Mouse (Mus musculus) gastrocnemius, adult 2 months (tissue): ENCODE measurements around the gene Slc35d3. TPM values are rescaled to one million over a fixed set of nuclear protein-coding genes. Genes with fewer than 3 reads are reported as not detected.

Experiments
- DNase-seq: peaks from one replicate; pipeline ENCODE4 v3.0.0; 2022
- H3K27ac ChIP-seq: fragments of 200-600 bp; 2 replicates; pipeline ENCODE4 v1.8.1; 2022; ENCODE audit warnings: mild to moderate bottlenecking
- H3K4me3 ChIP-seq: fragments of 200-600 bp; 2 replicates; pipeline ENCODE4 v1.8.1; 2022; ENCODE audit warnings: mild to moderate bottlenecking, moderate library complexity
- CTCF ChIP-seq: fragments of 200-600 bp; IDR thresholded peaks from 2 replicates; pipeline ENCODE4 v1.8.1; 2022; ENCODE audit warnings: antibody characterized with exemption, mild to moderate bottlenecking, moderate library complexity
- intact Hi-C: fragments of 180-260 bp; cut with DNase I; formaldehyde crosslinking; loops from one replicate; pipeline ENCODE4 v1.15.1; 2025
- long read RNA-seq, 2 experiments: library from polyadenylated mRNA; stranded (forward); transcript quantifications; one replicate each; pipeline ENCODE4 v2.0.0; 2021
- total RNA-seq, 2 experiments: library from RNA; stranded (reverse); gene quantifications; 2 replicates each; pipeline ENCODE4 v1.2.3; 2021

Gene Slc35d3
- total RNA-seq, result not detected
- long read RNA-seq, experiment 1, result 0 reads
- long read RNA-seq, experiment 2, result 0 reads

DNA sequence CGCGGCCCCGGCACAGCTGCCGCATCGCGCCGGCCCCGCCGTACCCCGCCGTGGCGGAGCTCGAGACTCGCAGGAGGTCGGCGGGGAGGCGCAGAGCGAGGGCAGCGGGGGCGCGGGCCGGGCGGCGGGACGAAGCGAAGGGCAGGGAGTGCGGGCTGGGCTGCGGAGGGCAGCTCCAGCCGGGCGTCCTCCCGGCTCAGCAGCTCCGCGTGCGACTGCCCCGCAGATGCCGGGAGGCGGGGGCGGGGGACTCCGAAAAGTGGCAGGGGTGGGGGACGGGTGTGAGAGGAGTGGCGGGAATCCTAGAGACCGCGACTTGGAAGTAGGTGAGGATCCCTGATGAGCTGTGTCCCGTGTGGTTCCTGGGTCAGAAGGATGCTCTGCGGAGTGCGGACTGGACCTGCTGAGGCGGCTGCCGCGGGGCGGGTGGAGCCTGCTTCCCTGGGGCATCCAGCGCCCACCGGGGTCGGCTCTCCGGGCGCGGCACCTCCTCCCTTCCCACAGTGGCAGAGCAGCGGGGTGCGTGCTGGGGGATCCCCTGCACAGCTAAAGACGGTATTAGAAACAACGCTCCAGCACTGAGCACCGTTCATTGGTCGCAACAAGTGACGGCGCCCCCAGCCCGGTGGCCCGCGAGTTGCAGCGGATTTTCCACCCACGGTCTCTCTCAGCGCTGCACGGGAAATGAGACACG is at the start of gene Slc35d3:
TSS of gene Slc35d3 (minus strand) at position 462 of the 694 bp plus-strand sequence.
- peak; percentile 26 for DNase-seq

DNA sequence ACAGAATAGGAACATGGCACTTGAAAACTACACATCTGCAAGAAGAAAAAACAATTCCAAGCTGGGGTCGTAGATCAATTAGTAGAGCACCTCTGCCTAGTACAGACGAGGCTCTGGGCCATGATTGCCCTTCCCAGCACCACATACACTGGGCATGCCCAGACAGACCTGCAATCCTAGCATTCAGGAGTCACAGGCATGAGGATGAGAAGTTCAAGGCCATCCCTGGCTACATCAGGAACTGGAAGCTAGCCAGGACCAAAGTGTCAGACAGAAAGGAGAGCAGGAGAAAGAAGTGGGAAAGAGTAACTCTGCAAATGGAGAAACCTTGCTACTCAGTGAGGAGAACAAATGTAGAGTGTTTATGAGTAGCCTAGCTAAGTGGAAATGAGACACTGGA is 48.9 kb upstream of the Slc35d3 start:
- DNase-seq, result no peak
- intact Hi-C loops, result no loop called here
- Histone ChIP-seq H3K27ac (no peak overlapping the region), H3K4me3 (no peak overlapping the region)
- no peak for TF ChIP-seq CTCF

More for the DNA sequence above, at the start of gene Slc35d3:
- H3K27ac ChIP-seq, result no peak within 1 kb of the TSS
- peak within 1 kb of the TSS; percentile 70 for H3K4me3 ChIP-seq
- no peak for TF ChIP-seq CTCF
- intact Hi-C loops, result no loop called here

DNA sequence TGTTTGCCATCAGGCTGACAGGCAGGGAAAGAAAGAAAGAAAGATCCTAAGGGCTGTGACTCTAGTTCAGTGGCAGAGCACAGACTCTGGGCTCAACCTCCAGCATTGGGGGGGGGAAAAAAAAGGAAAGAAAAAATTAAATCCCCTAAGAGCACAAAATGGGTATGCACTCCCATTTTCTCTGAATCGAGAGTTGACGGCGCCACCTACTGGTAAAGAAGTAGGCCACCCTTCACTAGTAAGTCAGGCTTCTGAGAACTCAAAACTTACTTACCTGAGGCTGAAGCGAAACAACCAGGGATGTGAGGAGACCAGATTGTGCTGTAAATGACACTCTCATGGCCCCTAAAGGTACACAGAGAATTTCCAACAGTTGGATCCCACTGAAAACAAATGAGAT is 42.7 kb upstream of the Slc35d3 start:
- TF ChIP-seq CTCF, result peak; percentile 83
- DNase-seq, result peak; percentile 42
- Histone ChIP-seq H3K4me3 (no peak overlapping the region), H3K27ac (no peak overlapping the region)
- intact Hi-C loops, result loop anchor here (5.0 kb wide), 2 partner anchors 182 to 402 kb away; partner anchors contain the start of gene Il20ra

GRCm38 (mm10) chr10:19893146-19893545 is 41.9 kb upstream of the Slc35d3 start:
- no peak for TF ChIP-seq CTCF
- no peak for DNase-seq
- H3K27ac ChIP-seq, result no peak overlapping the region
- intact Hi-C loops, result loop anchor here (5.0 kb wide), 2 partner anchors 181 to 401 kb away; partner anchors contain the start of gene Il20ra
- no peak overlapping the region for H3K4me3 ChIP-seq

- no peak for TF ChIP-seq CTCF
- H3K4me3 ChIP-seq, result no peak overlapping the region
- DNase-seq, result no peak
- intact Hi-C loops, result loop anchor here (5.0 kb wide), 2 partner anchors 179 to 399 kb away; partner anchors contain the start of gene Il20ra
- no peak overlapping the region for H3K27ac ChIP-seq
Observed at GRCm38 (mm10) chr10:19891686-19892085, 40.4 kb upstream of the Slc35d3 start.

DNA sequence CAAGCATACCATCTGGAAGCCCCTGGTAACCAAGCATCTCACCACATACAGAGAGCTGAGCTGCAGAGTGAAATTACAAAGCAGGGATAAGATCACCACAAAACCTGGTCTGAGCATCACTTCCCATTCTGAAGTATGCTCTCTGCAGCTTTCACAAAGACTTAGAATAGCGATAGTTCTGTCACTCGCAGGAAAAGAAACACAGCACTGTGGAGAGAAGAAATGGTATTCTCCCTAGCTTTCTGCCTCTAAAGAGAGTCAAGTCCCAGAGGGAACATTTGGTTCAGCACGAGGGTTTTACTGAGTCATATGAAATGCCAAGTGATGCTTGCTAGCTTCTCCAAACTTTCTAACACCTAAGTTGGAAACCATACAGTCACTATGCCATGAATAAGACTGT is 38.6 kb upstream of the Slc35d3 start:
- DNase-seq, result no peak
- TF ChIP-seq CTCF, result no peak
- intact Hi-C loops, result loop anchor here (5.0 kb wide), 2 partner anchors 178 to 398 kb away; partner anchors contain the start of gene Il20ra
- Histone ChIP-seq H3K27ac (no peak overlapping the region), H3K4me3 (no peak overlapping the region)

DNA sequence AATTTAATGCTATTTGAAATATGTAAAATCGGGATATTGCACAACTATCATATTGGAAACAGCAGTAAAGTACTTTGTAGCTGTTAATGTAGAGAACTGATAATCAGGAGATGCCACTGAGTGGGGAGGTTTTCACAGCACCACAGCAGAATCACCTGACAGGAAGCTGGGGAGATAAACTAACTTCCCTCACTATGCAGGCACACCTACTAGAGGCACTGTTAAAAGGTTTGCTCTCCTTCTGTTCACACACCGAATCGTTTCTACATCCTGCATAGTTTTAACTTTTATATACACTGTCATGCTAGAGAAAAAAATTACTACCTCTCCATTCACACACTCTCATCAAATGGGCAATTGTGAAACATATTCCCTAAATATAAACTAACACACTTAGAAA is 35.0 kb upstream of the Slc35d3 start:
- no peak for DNase-seq
- no peak overlapping the region for H3K27ac ChIP-seq
- no peak for TF ChIP-seq CTCF
- H3K4me3 ChIP-seq, result no peak overlapping the region
- intact Hi-C loops, result no loop called here

DNA sequence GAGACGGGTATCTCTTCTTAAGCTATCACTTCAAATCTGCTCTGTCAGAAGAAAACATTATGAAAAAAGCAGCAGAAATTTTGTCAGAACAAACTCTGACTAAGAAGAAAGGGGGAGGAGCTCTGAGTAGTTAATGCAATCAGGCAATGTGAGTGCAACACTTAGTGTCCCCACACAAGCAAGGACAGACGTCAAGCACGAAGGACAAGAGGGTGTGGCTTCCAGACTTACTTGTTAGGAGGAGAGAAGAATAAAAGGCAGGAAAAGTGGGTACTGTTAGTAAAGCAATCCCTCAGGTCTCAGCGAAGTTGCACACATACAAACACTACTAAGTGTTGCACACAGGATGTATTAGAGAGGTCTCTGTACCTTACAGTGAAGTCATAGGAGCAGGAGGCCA is 33.1 kb upstream of the Slc35d3 start:
- H3K27ac ChIP-seq, result no peak overlapping the region
- TF ChIP-seq CTCF, result no peak
- H3K4me3 ChIP-seq, result no peak overlapping the region
- intact Hi-C loops, result no loop called here
- no peak for DNase-seq

- intact Hi-C loops, result no loop called here
- no peak overlapping the region for H3K4me3 ChIP-seq
- TF ChIP-seq CTCF, result no peak
- no peak overlapping the region for H3K27ac ChIP-seq
- no peak for DNase-seq
Observed at GRCm38 (mm10) chr10:19880437-19880836, 29.2 kb upstream of the Slc35d3 start.

DNA sequence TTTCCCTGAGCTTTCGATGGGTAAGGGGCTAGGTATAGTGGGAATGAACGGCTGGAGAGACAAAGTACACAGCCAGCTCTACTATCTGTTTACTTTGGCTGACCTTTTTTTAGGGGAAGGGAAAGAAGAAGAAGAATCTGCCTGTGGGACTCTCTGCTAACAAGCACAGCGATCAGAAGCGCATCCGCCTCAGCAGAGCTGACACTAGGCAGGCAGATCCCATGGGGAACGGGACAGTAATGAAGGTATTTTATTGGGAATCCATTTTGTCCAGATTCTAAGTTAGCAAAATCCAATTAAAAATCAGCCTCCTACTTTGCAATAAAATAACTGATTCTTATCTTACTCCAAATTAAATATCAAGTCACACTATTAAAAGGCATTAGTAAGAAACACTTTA is 27.9 kb upstream of the Slc35d3 start:
- intact Hi-C loops, result no loop called here
- DNase-seq, result no peak
- no peak overlapping the region for H3K27ac ChIP-seq
- H3K4me3 ChIP-seq, result no peak overlapping the region
- no peak for TF ChIP-seq CTCF

GRCm38 (mm10) chr10:19877679-19878078 is 26.4 kb upstream of the Slc35d3 start:
- intact Hi-C loops, result no loop called here
- Histone ChIP-seq H3K4me3 (no peak overlapping the region), H3K27ac (no peak overlapping the region)
- no peak for DNase-seq
- TF ChIP-seq CTCF, result no peak

GRCm38 (mm10) chr10:19877257-19877656 is 26.0 kb upstream of the Slc35d3 start:
- no peak for TF ChIP-seq CTCF
- intact Hi-C loops, result no loop called here

GRCm38 (mm10) chr10:19876669-19877068 is 25.4 kb upstream of the Slc35d3 start:
- no peak for TF ChIP-seq CTCF
- no peak for DNase-seq
- Histone ChIP-seq H3K27ac (no peak overlapping the region), H3K4me3 (no peak overlapping the region)
- intact Hi-C loops, result no loop called here

More at GRCm38 (mm10) chr10:19877257-19877656, 26.0 kb upstream of the Slc35d3 start:
- H3K27ac ChIP-seq, result no peak overlapping the region
- no peak for DNase-seq
- H3K4me3 ChIP-seq, result no peak overlapping the region

DNA sequence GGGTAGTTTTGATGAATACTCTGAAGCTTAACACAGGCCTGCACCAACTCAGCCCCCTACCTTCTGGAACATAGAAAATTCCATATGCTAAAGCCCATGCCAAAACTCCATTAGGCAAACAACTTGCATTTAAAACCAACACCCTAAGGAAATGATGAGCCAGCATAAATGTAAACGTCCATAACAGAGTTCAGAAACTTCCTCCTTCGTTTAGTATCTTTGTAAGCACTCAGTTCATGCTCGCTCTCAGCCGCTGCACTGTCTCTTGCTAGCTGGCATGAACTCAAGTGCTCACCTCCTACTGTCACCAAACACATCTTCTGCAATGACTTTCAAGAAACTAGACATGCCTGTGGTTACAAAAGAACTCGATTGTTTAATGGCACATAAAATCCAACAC is 24.1 kb upstream of the Slc35d3 start:
- TF ChIP-seq CTCF, result no peak
- no peak for DNase-seq
- intact Hi-C loops, result no loop called here
- Histone ChIP-seq H3K27ac (no peak overlapping the region), H3K4me3 (no peak overlapping the region)
